Mouse (Mus musculus) hindbrain, embryonic 10.5 days (tissue): ENCODE measurements around the gene Yjefn3. TPM values are rescaled to one million over a fixed set of nuclear protein-coding genes. Genes with fewer than 3 reads are reported as not detected.

ENCODE experiments used
- DNase-seq: peaks from one replicate; pipeline ENCODE4 v3.0.0-alpha.2; 2017; ENCODE audit warnings: low spot score
- H3K27ac ChIP-seq: fragments of 300-500 bp; sonication (generic); 2 replicates; pipeline ENCODE4 v1.5.1; 2016; ENCODE audit warnings: mild to moderate bottlenecking, moderate library complexity
- H3K27me3 ChIP-seq: fragments of 300-500 bp; sonication (generic); 2 replicates; pipeline ENCODE4 v1.6.1; 2016; ENCODE audit warnings: mild to moderate bottlenecking; ENCODE audit not compliant: poor library complexity, insufficient read depth, severe bottlenecking
- H3K36me3 ChIP-seq: fragments of 300-500 bp; sonication (generic); 2 replicates; pipeline ENCODE4 v1.6.1; 2016; ENCODE audit warnings: mild to moderate bottlenecking, moderate library complexity
- H3K4me1 ChIP-seq: fragments of 300-500 bp; sonication (generic); replicated peaks from 2 replicates; pipeline ENCODE4 v1.6.1; 2016; ENCODE audit warnings: mild to moderate bottlenecking
- H3K4me3 ChIP-seq: fragments of 300-500 bp; sonication (generic); 2 replicates; pipeline ENCODE4 v1.5.1; 2016; ENCODE audit warnings: mild to moderate bottlenecking, moderate library complexity
- H3K9me3 ChIP-seq: fragments of 300-500 bp; sonication (generic); 2 replicates; pipeline ENCODE4 v1.6.1; 2016; ENCODE audit warnings: mild to moderate bottlenecking, moderate library complexity
- WGBS: fragments of 180-500 bp; shearing (Covaris S2); methylation state at CpG from one replicate; pipeline ENCODE4 v1.1.7; 2016; 5-methylcytosine and 5-hydroxymethylcytosine counted together
- polyA plus RNA-seq: library from polyadenylated mRNA; unstranded; fragments of >200 nt; fragmentation: Nextera tagmentation; extraction: Ambion mirVana; gene quantifications from 2 replicates; pipeline ENCODE4 v1.2.1, GENCODE M21; 2016

Yjefn3 gene
- polyA plus RNA-seq, 1 experiment from 2014 or later, result 7.3 TPM

DNA sequence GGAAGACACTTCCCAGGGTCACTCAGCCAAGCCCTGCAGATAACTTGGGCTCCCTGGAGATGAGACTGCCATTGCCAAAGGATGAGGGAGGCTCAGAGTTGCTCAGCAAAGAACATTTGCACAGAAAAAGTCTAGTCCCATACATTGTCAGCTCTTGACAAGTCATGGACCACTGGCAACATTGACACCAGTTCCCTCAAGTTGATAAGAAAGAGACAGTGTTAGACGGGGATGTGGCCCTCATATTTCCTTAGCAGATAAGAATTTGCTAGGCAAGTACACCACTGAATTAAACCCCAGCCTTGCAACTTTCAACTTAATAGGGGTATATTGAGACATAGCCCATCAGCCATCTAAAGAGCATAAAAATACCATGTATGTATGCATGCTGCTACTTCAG is 21.5 kb upstream of the Yjefn3 start:
- no peak overlapping the region for H3K4me3 ChIP-seq
- WGBS, result 81% methylated on average over 1 of the region's 1 CpGs
- no peak for DNase-seq
- H3K27me3 ChIP-seq, result no peaks in the 10 kb centered on the region
- H3K4me1 ChIP-seq, result peaks cover 23% of the 10 kb centered on the region
- peaks cover 52% of the 10 kb centered on the region for H3K36me3 ChIP-seq
- no peak overlapping the region for H3K27ac ChIP-seq
- H3K9me3 ChIP-seq, result no peaks in the 10 kb centered on the region

GRCm38 (mm10) chr8:69921141-69921540 is 18.6 kb upstream of the Yjefn3 start:
- no peaks in the 10 kb centered on the region for H3K27me3 ChIP-seq
- peak overlapping the region; percentile 84 for H3K27ac ChIP-seq
- no peak for DNase-seq
- WGBS, result 93% methylated on average over 2 of the region's 2 CpGs
- peaks cover 26% of the 10 kb centered on the region for H3K4me1 ChIP-seq
- H3K4me3 ChIP-seq, result no peak overlapping the region
- peaks cover 49% of the 10 kb centered on the region for H3K36me3 ChIP-seq
- no peaks in the 10 kb centered on the region for H3K9me3 ChIP-seq

- 57% methylated on average over 11 of the region's 11 CpGs for WGBS
- Histone ChIP-seq H3K9me3 (no peaks in the 10 kb centered on the region), H3K27me3 (no peaks in the 10 kb centered on the region), H3K36me3 (peaks cover 55% of the 10 kb centered on the region), H3K27ac (peak overlapping the region; percentile 84), H3K4me3 (no peak overlapping the region), H3K4me1 (peaks cover 32% of the 10 kb centered on the region)
- DNase-seq, result peak; percentile 78
Measured at GRCm38 (mm10) chr8:69919876-69920662, 17.6 kb upstream of the Yjefn3 start.

GRCm38 (mm10) chr8:69919010-69919409 is 16.5 kb upstream of the Yjefn3 start:
- Histone ChIP-seq H3K4me1 (peaks cover 32% of the 10 kb centered on the region), H3K27me3 (no peaks in the 10 kb centered on the region), H3K36me3 (peaks cover 62% of the 10 kb centered on the region), H3K9me3 (no peaks in the 10 kb centered on the region), H3K27ac (no peak overlapping the region), H3K4me3 (no peak overlapping the region)
- 77% methylated on average over 1 of the region's 1 CpGs for WGBS
- peak; percentile 69 for DNase-seq

DNA sequence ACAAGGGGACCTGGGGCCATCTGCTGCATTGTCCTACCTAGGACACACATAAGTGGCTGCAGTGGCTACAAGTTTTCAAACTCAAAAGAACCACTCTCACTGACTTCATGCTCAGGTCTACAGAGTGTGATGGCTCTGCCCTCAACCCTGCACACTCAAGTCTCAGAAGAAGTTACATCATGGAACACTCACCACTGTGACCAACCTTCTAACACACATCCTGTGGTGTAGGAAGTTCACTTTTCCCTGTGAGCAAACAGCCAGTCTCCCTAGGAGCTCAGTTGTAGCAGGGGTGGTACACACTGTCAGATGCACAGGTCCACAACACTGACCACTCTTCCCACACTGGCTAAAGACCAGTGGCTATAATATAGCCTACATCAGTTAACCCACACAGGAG is 16.0 kb upstream of the Yjefn3 start:
- DNase-seq, result no peak
- Histone ChIP-seq H3K9me3 (no peaks in the 10 kb centered on the region), H3K36me3 (peaks cover 62% of the 10 kb centered on the region), H3K27me3 (no peaks in the 10 kb centered on the region), H3K4me3 (no peak overlapping the region), H3K27ac (no peak overlapping the region), H3K4me1 (peaks cover 32% of the 10 kb centered on the region)

DNA sequence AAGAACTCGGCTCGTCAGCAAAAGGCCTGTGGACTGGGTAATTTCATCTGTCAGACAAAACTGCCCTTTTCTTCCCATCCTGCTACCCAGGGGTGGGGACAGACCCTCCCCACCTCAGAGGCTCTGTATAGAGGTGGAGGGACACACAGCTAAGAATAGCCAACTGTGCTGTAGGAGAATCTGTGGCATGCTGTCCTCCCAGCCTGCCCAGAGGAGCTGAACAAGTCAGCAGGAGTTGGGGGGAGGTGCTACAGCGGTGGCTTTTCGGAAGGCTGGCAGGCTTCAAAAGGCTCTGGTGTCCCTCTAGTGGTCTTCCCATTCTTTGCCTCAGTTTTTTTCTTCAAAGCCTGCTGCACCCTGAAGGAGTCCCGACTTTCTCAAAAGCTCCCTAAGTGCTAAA is 13.2 kb upstream of the Yjefn3 start:
- H3K9me3 ChIP-seq, result no peaks in the 10 kb centered on the region
- peaks cover 78% of the 10 kb centered on the region for H3K36me3 ChIP-seq
- 35% methylated on average over 5 of the region's 5 CpGs for WGBS
- H3K4me1 ChIP-seq, result peaks cover 19% of the 10 kb centered on the region
- H3K4me3 ChIP-seq, result no peak overlapping the region
- no peaks in the 10 kb centered on the region for H3K27me3 ChIP-seq
- no peak overlapping the region for H3K27ac ChIP-seq
- no peak for DNase-seq

- WGBS, result 92% methylated on average over 4 of the region's 4 CpGs
- DNase-seq, result no peak
- Histone ChIP-seq H3K36me3 (peaks cover 90% of the 10 kb centered on the region), H3K27ac (no peak overlapping the region), H3K9me3 (no peaks in the 10 kb centered on the region), H3K4me1 (peaks cover 9% of the 10 kb centered on the region; the same call in 1 of the 2 replicates), H3K27me3 (no peaks in the 10 kb centered on the region), H3K4me3 (no peak overlapping the region)
Measured at GRCm38 (mm10) chr8:69914526-69914925, 12.0 kb upstream of the Yjefn3 start.

DNA sequence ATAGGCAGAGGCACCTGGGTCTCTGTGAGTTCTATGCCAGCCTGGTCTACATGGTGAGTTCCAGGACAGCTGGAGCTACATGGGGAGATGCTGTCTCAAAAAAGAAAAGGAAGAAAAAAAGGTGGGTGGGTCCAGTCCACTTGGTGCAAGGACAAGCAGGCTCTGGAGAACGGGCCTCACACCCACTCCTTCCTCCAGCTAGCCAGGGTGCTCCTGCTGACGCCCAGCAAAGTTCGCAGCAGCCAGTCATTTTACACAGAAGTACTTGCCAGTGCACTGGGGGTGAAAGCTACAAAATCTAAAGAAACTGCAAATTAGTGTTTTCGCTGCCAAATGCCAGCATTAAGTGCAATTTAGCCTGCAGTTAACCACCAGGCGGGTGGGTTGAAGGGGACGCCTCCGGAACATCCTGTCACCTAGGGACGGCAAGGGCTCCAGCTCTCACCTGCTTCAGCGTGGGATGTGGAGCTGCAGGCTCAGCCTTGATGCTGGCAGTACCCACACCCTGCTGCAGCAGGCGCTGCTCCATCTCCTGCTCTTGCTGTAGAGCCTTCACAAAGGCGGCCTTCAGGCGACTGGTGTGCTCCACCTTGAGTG is 10.1 kb upstream of the Yjefn3 start:
- 89% methylated on average over 12 of the region's 12 CpGs for WGBS
- peaks cover 9% of the 10 kb centered on the region; the same call in 1 of the 2 replicates for H3K4me1 ChIP-seq
- no peak overlapping the region for H3K4me3 ChIP-seq
- no peak for DNase-seq
- H3K27ac ChIP-seq, result no peak overlapping the region
- no peaks in the 10 kb centered on the region for H3K27me3 ChIP-seq
- peaks cover 100% of the 10 kb centered on the region for H3K36me3 ChIP-seq
- H3K9me3 ChIP-seq, result no peaks in the 10 kb centered on the region

- H3K4me3 ChIP-seq, result no peak overlapping the region
- no peak overlapping the region for H3K27ac ChIP-seq
- 93% methylated on average over 13 of the region's 13 CpGs for WGBS
- H3K27me3 ChIP-seq, result no peaks in the 10 kb centered on the region
- H3K4me1 ChIP-seq, result peaks cover 9% of the 10 kb centered on the region; the same call in 1 of the 2 replicates
- no peaks in the 10 kb centered on the region for H3K9me3 ChIP-seq
- H3K36me3 ChIP-seq, result peaks cover 99% of the 10 kb centered on the region
- DNase-seq, result no peak
Measured at GRCm38 (mm10) chr8:69911917-69912316, 9.4 kb upstream of the Yjefn3 start.

- no peak overlapping the region for H3K27ac ChIP-seq
- H3K9me3 ChIP-seq, result no peaks in the 10 kb centered on the region
- H3K36me3 ChIP-seq, result peaks cover 51% of the 10 kb centered on the region
- 91% methylated on average over 2 of the region's 2 CpGs for WGBS
- H3K4me1 ChIP-seq, result peaks cover 25% of the 10 kb centered on the region
- DNase-seq, result no peak
- no peaks in the 10 kb centered on the region for H3K27me3 ChIP-seq
- no peak overlapping the region for H3K4me3 ChIP-seq
Measured at GRCm38 (mm10) chr8:69907106-69907505, 4.6 kb upstream of the Yjefn3 start.

DNA sequence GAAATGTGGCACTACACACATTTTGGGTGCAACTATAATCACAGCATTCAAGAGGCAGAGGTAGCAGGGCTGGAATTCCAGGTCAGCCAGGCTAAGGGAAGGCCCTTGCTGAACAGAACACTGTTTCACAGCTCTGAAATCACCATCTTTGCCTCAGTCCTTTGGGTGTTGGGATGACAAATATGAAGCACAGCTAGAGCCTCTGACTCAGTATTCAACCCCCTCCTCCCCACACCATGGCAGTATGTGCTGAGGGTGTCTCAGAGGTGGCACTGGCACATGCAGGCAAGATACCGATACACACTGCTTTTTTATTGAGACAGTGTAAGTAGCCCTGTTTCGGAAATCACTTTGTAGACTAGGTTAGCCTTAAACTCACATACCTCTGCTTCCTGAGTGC is 3.7 kb upstream of the Yjefn3 start:
- peaks cover 31% of the 10 kb centered on the region for H3K4me1 ChIP-seq
- no peaks in the 10 kb centered on the region for H3K27me3 ChIP-seq
- H3K9me3 ChIP-seq, result no peaks in the 10 kb centered on the region
- 94% methylated on average over 2 of the region's 2 CpGs for WGBS
- no peak overlapping the region for H3K4me3 ChIP-seq
- DNase-seq, result no peak
- H3K27ac ChIP-seq, result no peak overlapping the region
- peaks cover 43% of the 10 kb centered on the region for H3K36me3 ChIP-seq

DNA sequence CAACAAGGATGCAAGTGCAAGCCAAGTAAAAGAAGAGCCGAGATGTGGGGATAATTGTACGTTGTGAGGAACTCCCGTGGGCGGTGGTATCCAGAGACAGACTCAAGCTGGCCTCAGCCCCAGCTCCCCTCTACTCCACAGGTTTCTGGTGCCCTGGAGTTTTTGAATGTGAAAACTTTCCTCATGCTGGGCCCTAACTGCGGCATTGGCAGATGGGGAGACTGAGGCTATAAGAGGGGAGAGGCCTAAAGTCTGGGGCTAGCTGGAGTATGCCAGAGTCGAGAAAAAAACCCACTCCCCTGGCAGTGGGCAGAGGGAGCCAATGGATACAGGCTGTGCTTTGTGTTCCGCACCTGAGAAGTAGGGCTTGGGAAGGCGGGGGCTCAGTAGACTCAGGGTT is 1.6 kb upstream of the Yjefn3 start:
- H3K4me1 ChIP-seq, result peaks cover 47% of the 10 kb centered on the region
- no peaks in the 10 kb centered on the region for H3K27me3 ChIP-seq
- H3K27ac ChIP-seq, result peak overlapping the region; percentile 96; the same call in 1 of the 2 replicates
- H3K9me3 ChIP-seq, result no peaks in the 10 kb centered on the region
- no peak for DNase-seq
- H3K36me3 ChIP-seq, result peaks cover 31% of the 10 kb centered on the region
- 78% methylated on average over 8 of the region's 8 CpGs for WGBS
- H3K4me3 ChIP-seq, result peak overlapping the region; percentile 70

- peak overlapping the region; percentile 70 for H3K4me3 ChIP-seq
- no peaks in the 10 kb centered on the region for H3K27me3 ChIP-seq
- no peaks in the 10 kb centered on the region for H3K9me3 ChIP-seq
- DNase-seq, result peak; percentile 99
- peak overlapping the region; percentile 96 for H3K27ac ChIP-seq
- H3K36me3 ChIP-seq, result peaks cover 31% of the 10 kb centered on the region
- WGBS, result under 1% methylated on average over 45 of the region's 45 CpGs
- H3K4me1 ChIP-seq, result peaks cover 53% of the 10 kb centered on the region
Measured at GRCm38 (mm10) chr8:69903063-69903542, 591 bp upstream of the Yjefn3 start.
